Mouse (Mus musculus): ENCODE measurements around the gene Rftn1.

Rftn1 gene

GRCm38 (mm10) chr17:50169946-50170427, 20.5 kb downstream of the Rftn1 start:
- peak; percentile 66 to 71 for DNase-seq

GRCm38 (mm10) chr17:50160904-50161805, 29.3 kb downstream of the Rftn1 start:
- DNase-seq, result peak in 1 of 2 experiments; percentile 11

- DNase-seq, result no peak
Measured at GRCm38 (mm10) chr17:50160357-50160756, 30.1 kb downstream of the Rftn1 start.

- DNase-seq, result no peak
Measured at GRCm38 (mm10) chr17:50159816-50160215, 30.7 kb downstream of the Rftn1 start.

GRCm38 (mm10) chr17:50158565-50158964, 31.9 kb downstream of the Rftn1 start:
- no peak for DNase-seq

GRCm38 (mm10) chr17:50157190-50158150, 33.0 kb downstream of the Rftn1 start:
- DNase-seq, result no peak

- DNase-seq, result no peak
Measured at GRCm38 (mm10) chr17:50152085-50152484, 38.4 kb downstream of the Rftn1 start.

- no peak for DNase-seq
Measured at GRCm38 (mm10) chr17:50151208-50151723, 39.2 kb downstream of the Rftn1 start.

- DNase-seq, result peak in 1 of 2 experiments; percentile 25
Measured at GRCm38 (mm10) chr17:50150416-50151207, 39.9 kb downstream of the Rftn1 start.

GRCm38 (mm10) chr17:50149690-50150210, 40.7 kb downstream of the Rftn1 start:
- peak; percentile 20 to 32 for DNase-seq

- DNase-seq, result no peak
Measured at GRCm38 (mm10) chr17:50147831-50148587, 42.5 kb downstream of the Rftn1 start.

- DNase-seq, result no peak
Measured at GRCm38 (mm10) chr17:50143354-50143753, 47.1 kb downstream of the Rftn1 start.

GRCm38 (mm10) chr17:50142553-50142952, 47.9 kb downstream of the Rftn1 start:
- no peak for DNase-seq

- DNase-seq, result no peak
Measured at GRCm38 (mm10) chr17:50142151-50142550, 48.3 kb downstream of the Rftn1 start.

GRCm38 (mm10) chr17:50136060-50136459, 54.4 kb downstream of the Rftn1 start:
- peak; percentile 50 to 61 for DNase-seq

- DNase-seq, result no peak
Measured at GRCm38 (mm10) chr17:50135466-50135865, 55.0 kb downstream of the Rftn1 start.

- no peak for DNase-seq
Measured at GRCm38 (mm10) chr17:50131698-50132097, 58.8 kb downstream of the Rftn1 start.

GRCm38 (mm10) chr17:50130421-50130820, 60.1 kb downstream of the Rftn1 start:
- DNase-seq, result no peak

GRCm38 (mm10) chr17:50128392-50128791, 62.1 kb downstream of the Rftn1 start:
- no peak for DNase-seq

GRCm38 (mm10) chr17:50127045-50127813, 63.2 kb downstream of the Rftn1 start:
- DNase-seq, result no peak
